Mouse (Mus musculus): ENCODE data around the gene Pcare.

The Pcare gene

DNA sequence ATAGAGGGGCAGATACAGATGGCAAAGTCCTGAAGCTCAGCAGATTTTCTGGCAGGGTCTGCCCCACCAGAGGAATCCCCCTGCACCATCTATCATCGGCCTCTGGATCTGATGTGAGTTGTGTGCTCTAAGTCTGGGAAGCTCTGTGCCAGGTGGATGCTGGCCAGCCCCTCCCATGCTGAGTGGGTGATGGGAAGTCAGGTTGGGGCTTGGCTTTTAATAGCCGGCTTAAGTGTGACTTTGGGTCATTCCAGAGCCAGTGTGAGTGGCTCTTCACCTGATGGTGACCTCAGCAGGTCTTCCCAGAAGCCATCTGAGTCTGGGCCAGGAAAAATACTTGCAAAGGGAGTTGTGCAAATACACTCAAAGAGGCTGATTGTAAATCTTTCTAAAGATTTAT is 22.0 kb downstream of the Pcare start:
- no peak for DNase-seq (ENCODE audit: low spot score in 2 of 2)

DNA sequence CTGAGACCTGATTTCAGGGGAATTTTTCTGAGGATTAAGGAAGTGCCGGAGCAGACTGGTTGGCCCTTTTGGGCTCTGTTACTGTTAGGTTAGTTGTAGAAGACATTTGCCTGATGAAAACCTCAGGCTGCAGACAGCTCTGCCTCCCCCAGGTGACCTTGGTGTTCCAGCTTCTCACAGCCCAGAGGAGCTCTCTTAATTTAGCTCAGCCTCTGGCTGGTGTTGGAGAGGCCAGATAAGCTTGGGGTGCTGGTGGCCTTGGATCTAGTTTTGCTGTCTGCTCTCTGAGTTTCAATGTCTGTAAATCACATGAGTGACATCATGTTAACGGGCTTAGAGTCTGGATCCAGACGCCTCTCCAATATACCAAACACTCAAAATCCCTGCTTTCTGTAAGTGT is 31.7 kb downstream of the Pcare start:
- DNase-seq (ENCODE audit: low spot score in 2 of 2) = no peak

DNA sequence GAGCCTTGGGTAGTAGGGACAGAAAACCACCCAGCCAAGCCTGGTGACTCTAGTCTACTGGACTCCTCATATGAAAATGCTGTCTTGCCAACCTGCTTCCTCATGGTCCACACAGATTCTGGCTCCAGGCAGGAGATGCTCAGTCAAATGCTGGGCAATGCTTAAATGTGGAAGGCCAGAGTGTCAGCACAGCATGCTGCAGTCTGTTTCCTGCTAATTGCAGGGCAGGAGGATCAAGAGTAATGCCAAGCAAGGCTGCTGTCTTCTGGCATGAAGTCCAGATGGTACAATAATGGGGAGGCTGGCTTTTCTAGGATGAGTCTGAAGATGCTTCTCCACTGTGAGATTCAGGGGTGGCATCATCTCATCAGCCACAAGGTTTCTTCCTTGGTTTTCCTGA is 32.3 kb downstream of the Pcare start:
- DNase-seq (ENCODE audit: low spot score in 2 of 2) = no peak

DNA sequence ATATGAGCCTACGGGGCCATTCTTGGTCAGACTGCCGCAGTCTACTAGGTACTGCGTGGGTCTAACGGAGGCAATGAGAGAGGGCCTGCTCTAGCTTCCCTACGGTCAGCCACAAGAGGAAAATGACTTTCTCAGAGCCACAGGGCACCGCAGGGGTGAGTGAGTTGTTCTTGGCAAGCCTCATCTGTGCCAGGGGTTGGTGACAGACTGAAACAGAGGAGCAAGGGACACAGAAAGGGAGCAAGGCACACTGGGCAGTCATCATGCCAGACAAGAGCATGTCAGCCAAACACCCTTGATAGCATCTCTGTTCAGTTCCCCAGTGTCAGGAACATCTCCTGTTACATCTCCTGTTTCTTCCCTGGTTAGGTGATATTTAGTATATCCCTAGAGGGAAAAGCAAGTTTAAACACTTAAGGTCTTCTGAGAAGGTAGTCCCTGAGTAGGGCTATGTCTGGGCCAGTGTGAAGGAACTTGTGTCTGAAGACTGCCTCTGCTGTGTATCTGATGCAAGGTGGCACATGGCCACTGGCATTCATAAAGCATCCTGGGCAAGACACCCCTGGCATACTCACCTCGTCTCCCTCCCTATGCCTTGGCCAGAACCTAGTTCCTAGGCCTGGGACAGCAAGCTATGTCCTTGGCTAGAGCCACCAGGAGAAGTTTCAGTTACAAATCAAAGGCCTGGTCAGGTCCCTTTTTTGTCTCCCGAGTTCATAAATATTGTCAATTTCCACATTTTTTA is 34.6 kb downstream of the Pcare start:
- DNase-seq (ENCODE audit: low spot score in 2 of 2) = no peak

DNA sequence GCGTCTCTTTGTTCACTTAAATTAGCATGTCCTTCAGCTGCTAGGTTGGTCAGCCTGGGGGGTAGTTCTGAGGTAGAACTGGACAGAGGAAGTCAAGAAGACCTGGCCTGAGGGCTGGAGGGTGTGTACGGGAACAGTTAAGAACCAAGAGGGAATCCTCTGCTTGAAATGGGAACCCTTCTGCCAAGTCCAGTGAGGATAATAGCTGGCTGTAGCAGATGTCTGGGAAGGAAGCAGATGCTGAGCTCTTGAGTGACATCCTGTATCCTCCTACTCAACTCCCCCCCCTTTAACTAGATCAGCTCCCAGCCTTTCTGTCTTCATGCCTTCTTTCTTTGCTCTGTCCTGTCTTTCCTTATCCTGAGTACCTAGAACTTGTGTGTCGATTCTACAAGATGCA is 37.7 kb downstream of the Pcare start:
- DNase-seq (ENCODE audit: low spot score in 2 of 2) = peak in 1 of 2 experiments; percentile 51

DNA sequence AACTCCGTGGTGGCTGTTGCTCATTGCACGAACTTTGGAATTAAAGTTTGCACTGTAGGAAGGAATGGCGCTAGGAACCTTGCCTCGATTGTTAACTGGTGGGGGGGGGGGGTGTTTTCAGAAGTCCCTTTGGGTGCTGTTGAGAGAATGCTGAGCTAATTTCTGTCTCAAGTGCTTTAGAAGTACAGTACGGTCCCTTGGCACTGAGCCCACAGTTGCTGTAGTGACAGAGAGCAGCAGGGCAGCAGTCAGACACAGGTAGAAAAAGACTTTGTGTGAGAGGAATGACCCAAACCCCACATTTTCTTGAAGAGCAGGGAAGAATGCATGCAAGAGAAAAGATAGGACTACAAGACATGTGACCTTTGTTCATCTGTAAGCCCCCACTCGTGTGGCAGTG is 40.4 kb downstream of the Pcare start:
- DNase-seq (ENCODE audit: low spot score in 2 of 2) = no peak

DNA sequence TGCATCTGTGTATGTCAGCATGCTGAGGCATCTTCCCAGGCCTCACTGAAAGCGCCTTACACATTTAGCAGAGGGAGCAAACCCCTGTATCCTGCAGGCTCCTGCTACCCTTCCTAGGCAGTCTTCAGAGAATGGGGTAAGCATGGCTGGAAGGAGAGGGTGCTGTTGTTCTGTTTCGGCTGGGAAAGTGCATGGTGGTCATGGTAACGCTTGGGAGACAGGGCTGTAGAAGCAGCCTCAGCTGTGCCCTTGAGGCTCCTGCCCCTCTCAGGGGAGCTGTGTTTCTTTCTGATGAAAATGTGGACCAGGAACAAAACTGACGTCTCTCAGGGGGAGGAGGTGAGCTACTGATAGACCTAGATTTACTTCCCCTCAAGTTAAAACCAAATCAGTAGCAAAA is 45.0 kb downstream of the Pcare start:
- DNase-seq (ENCODE audit: low spot score in 2 of 2) = no peak

DNA sequence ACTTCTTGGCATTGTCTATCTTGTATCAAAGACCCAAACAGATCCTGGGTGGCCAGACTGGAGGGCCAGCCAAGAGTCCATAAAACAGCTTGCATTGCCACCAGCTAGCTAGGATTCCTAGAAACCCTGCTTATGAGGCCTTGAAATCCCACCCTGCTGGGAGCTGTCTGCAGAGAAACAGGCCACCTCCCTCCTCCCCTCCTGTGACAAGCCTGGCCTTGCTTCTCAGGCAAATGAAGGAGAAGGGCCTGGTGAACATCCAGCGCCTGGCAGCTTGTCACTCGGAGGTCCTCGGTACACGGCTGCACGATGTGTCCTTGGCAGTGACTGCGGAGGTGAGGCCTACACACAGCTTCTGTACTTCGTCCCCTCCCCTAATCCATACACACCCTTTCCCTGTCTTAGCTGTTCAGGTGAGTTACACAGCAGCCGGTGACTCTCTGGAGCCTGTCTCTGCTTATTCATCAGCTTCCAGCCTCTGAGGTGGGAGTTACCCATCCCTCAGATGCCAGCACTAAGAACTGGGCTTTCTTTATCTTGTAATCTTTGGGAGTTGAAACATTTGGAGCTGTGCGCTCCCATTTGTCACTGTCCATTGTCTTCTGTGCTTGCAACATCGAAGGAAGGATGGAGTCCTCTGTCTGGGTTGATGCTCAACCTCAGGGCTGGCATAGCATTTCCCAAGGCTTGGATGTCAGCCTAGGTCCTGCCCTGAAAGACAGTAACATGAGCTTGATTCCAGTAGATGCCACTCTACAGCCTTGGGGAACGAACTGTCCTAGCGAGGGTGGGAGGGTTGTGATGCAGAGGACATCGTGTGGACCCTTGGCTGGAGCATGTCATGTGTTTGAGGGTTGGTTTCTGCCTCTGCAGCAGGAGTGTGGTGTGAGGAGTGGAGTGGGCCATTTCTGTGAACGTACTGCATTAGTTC is 46.9 kb downstream of the Pcare start:
- DNase-seq (ENCODE audit: low spot score in 2 of 2) = no peak

DNA sequence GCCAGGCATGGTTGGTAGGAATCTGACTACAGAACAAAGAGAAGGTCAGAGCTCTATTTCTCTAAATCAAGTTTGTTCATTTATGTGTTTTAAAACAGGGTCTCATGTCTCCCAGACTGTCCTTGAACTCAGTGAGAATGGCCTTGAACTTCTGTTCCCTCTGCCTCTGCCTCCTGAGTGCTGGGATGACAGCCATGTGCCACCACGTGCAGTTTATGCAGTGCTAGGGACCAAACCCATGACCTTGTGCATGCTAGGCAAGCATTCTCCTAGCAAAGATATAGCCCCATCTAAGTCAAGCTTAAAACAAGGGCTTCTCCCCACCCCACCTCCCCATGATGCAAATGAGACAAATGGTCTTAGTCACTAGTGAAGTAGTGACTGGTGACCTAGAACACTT is 47.6 kb downstream of the Pcare start:
- no peak for DNase-seq (ENCODE audit: low spot score in 2 of 2)

DNA sequence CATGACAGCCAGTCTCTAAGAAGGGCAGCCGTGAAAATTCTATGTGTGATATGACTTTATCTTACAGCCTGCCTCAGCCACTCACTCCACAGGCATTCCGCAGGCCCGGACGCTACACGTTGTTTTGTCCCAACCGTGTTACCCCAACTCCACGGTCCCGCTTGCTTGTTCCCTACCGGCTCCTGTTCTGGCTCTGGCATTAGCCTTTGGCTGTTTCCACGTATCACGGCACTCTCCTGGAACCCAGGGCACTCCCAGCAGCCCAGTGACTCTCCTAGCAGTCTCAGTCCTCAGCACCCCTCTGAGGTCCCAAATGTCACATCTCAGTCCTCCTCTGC is 54.1 kb downstream of the Pcare start:
- no peak for DNase-seq (ENCODE audit: low spot score in 2 of 2)

DNA sequence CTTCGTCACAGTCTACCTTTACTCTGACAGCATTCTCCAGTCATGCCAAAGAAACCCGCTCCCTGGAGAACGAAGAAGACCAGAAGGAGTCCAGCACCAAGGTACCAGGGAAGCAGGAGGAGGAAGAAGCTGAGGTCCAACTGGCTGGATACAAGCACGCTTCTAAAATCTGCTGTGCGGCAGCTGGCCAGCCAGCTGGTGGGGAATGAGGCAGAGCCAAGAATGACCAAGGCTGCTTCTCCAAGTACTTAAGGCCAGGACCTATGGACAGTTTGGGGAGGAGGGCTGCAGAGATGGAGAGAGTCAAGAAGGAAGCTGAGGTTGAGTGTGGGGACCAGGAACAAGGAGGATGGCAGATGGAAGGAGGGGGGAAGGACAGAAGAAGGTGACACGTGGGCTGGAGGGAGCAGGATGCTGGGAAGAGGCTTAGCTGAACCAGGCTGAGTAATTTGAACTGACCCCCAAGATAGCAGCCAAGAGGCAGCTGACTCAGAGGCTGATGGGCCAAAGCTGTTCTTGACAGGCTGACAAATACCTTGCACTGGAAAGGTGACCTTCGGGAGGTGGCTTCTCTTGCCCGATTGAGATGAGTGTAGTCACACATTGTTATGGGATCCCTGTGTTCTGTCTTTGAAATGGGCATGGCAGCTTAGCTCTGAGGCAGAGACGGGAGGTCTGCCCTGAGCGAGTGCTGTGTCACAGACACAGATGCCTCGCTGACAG is 54.6 kb downstream of the Pcare start:
- DNase-seq (ENCODE audit: low spot score in 2 of 2) = no peak

DNA sequence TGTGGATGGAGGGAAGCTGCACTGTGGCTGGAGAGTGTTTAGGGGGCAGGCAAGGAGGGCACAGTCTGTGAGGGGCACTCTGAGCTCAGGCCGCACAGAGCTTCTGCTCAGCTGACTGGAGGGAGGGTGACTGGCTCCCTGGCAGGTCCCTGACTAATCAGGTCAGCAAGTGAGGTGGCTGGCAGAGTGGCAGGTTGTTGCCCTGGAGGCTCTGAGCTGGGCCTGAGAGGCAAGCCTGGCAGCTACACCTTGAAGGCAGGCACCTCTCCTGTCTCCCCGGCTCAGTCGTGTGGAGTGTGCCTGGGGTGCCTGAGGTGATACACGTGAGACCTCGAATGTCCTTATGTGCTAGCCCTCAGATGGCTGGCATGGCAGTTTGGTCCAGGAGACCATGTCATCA is 56.3 kb downstream of the Pcare start:
- DNase-seq (ENCODE audit: low spot score in 2 of 2) = no peak

DNA sequence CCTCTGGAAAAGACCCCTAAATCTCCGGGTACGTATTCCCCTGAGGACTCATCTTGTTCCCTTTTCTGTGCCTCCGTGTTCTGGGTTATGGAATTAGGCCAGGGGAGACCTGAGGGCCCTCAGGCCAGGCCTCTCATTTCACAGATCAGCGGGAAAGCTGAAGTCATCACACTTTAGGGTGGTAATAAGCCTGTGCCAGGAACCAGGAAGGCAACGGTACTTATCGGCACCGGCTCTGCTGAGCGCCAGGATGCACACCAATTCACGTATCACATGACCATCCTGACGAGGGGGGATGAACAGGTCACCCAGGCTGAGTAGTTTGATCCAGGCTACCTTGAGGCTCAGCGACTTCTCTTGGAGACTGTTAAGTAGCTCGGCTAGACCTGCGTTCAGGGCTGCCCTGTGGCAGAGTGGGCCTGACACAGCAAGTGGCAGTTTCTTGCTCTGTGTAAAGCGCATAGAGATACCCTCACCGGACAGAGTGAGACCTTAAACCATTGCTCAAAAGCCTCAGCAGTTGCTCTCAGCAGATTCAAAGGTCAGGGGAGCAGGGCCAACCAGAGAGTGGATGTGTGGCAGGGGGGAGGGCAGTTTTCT is 56.9 kb downstream of the Pcare start:
- DNase-seq (ENCODE audit: low spot score in 2 of 2) = no peak

DNA sequence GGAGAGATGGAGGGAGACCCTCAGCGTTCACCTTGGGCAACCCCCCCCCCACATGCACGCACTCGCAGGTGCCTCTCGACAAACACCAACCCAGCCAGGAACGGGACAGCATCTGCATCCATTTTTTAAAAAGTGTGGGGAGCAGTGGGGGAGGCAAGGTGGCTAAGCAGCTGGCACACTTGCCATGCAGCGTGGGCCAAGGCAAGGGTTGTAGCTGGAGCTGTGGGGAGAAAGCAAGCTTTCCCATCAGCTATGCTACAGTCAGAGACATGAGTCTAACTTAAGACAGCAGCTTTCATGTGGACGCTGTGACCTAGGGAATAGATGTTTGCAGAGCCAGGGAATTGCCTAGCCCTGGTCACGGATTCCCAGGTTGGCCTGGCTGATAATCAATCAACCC is 57.5 kb downstream of the Pcare start:
- DNase-seq (ENCODE audit: low spot score in 2 of 2) = peak in 1 of 2 experiments; percentile 39

DNA sequence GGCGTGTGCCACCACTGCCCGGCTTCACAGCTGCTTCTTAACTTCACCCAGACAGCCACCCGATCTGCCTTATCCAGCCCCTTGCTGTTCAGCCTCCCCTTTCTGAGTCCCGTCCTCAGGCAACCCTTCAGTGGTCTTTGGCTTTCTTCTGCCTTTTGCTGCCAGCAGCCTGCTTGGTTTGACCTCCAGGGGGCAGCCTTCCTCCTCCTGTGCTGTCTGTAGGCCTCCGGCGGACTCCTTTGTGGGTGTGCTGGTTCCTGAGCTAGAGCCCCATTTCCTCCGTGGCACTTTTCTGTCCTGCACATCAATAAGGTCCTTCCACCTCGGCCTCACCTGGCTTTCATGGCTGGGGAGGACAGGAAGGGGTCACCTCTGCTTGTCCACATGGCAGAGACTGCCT is 58.9 kb downstream of the Pcare start:
- DNase-seq (ENCODE audit: low spot score in 2 of 2) = no peak
